Mouse (Mus musculus) heart, embryonic 13.5 days (tissue): ENCODE measurements around the gene Megf11. TPM values are rescaled to one million over a fixed set of nuclear protein-coding genes. Genes with fewer than 3 reads are reported as not detected.

Source experiments
- ATAC-seq: fragments of 200-750 bp; cut with Nextera tagmentation; 2 replicates; pipeline ENCODE4 v1.8.0; 2017; ENCODE audit warnings: moderate TSS enrichment; ENCODE audit not compliant: insufficient number of reproducible peaks, low FRiP score, low TSS enrichment; ENCODE audit errors: extremely low read depth
- H3K27ac ChIP-seq: fragments of 300-500 bp; sonication (generic); replicated peaks from 2 replicates; pipeline ENCODE4 v1.5.1; 2015; ENCODE audit warnings: moderate library complexity, mild to moderate bottlenecking, inconsistent platforms
- H3K27me3 ChIP-seq: fragments of 300-500 bp; sonication (generic); replicated peaks from 2 replicates; pipeline ENCODE4 v1.6.1; 2015; ENCODE audit warnings: mild to moderate bottlenecking, inconsistent platforms
- H3K36me3 ChIP-seq: fragments of 300-500 bp; sonication (generic); 2 replicates; pipeline ENCODE4 v1.6.1; 2015; ENCODE audit warnings: mild to moderate bottlenecking, inconsistent platforms
- H3K4me1 ChIP-seq: fragments of 300-500 bp; sonication (generic); 2 replicates; pipeline ENCODE4 v1.6.1; 2015; ENCODE audit warnings: inconsistent platforms
- H3K4me2 ChIP-seq: fragments of 300-500 bp; sonication (generic); 2 replicates; pipeline ENCODE4 v1.6.1; 2015; ENCODE audit warnings: inconsistent platforms, mild to moderate bottlenecking, moderate library complexity
- H3K4me3 ChIP-seq: fragments of 300-500 bp; sonication (generic); 2 replicates; pipeline ENCODE4 v1.5.1; 2015; ENCODE audit warnings: moderate library complexity, mild to moderate bottlenecking, inconsistent platforms
- H3K9ac ChIP-seq: fragments of 300-500 bp; sonication (generic); 2 replicates; pipeline ENCODE4 v1.6.1; 2015; ENCODE audit warnings: inconsistent platforms, mild to moderate bottlenecking, moderate library complexity
- H3K9me3 ChIP-seq: fragments of 300-500 bp; sonication (generic); 2 replicates; pipeline ENCODE4 v1.6.1; 2016; ENCODE audit warnings: inconsistent platforms
- WGBS: fragments of 180-500 bp; shearing (Covaris S2); methylation state at CpG from one replicate; pipeline ENCODE4 v1.1.7; 2015; ENCODE audit warnings: mixed read lengths; 5-methylcytosine and 5-hydroxymethylcytosine counted together
- polyA plus RNA-seq: library from polyadenylated mRNA; unstranded; fragments of >200 nt; fragmentation: Nextera tagmentation; extraction: Ambion mirVana; gene quantifications from 2 replicates; pipeline ENCODE4 v1.2.1, GENCODE M21; 2015

The Megf11 gene
- 0.38 and 1.1 TPM in 2 replicates for polyA plus RNA-seq

DNA sequence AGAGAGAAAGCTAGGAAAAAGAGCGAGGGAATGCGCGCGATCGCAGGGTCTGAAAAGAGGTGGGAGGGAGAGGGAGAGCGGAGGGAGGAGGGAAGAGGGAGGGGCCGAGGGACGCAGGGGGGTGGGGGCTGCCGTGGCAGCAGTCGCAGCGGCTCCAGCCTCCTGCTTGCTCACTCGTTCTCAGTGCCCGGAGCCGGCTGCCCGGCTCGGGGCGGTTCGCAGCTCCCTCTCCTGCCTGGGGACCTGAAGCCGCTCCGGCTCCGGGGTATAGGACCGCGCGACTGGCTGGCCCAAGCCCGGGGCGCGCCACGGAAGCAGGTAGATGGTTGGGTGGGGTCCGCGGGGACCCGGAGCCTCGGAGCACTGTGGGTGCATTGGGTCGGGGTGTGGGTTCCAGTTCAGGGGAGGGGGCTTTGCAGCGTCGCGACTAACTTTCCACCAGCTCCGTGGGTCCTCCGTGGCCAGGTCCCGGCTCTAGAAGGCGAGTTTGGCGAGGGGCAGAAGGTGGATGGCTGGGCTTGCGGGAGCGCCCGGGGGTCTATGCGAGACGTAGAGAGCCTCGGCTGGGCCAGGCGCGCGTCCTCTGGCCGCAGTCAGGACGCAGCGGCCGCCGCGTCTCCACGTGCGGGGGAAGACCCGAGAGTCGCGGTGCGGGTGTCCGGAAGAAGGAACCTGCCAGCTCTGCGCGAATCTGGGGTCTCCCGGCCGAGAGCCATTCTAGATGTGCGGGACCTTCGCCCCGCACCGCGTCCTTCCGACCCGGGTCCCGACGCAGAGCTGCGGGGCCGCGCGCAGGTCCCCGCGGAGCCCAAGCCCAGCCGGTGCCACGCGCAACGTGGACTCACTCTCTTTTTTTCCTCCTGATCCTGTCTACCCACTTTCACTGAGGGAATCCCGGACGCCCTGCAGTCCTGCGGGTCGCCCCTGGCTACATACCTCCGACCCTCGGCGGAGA lies at the start of gene Megf11:
Megf11 (plus strand) TSS at position 116 of the 955 bp plus-strand sequence.
- no peak within 1 kb of the TSS for H3K27ac ChIP-seq
- WGBS = 1% methylated on average over 77 of the region's 93 CpGs
- peak; percentile 37; the same call in 1 of the 2 replicates for ATAC-seq
- H3K36me3 ChIP-seq = no peaks in the 10 kb centered on the region
- H3K27me3 ChIP-seq = peaks cover 90% of the 10 kb centered on the region
- peak within 1 kb of the TSS; percentile 96 for H3K4me2 ChIP-seq
- H3K9ac ChIP-seq = peak within 1 kb of the TSS; percentile 78
- H3K4me3 ChIP-seq = peak within 1 kb of the TSS; percentile 58
- H3K9me3 ChIP-seq = no peaks in the 10 kb centered on the region
- peaks cover 20% of the 10 kb centered on the region for H3K4me1 ChIP-seq

DNA sequence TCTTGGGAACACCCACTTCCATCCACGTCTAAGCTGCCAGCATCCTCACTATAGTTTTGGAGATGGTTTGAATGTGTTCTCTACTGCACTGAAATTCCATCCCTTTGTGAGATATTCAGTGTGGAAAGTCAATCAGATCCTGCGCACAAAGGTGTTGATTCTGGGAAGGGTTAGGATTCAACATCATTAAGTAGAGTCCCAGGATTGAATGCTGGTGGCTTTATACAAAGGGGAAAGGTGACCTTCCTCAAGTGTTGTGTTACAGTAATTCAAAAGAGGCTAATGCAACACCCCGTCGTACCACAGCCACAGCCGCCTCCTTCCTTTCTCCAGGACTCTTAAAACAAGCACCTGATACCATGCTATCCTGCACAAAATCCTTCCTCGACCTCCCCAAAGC lies 49.6 kb upstream of the Megf11 start:
- Histone ChIP-seq H3K4me3 (no peak overlapping the region), H3K4me1 (peaks cover 18% of the 10 kb centered on the region), H3K9ac (no peak overlapping the region), H3K9me3 (no peaks in the 10 kb centered on the region), H3K27me3 (no peaks in the 10 kb centered on the region), H3K27ac (no peak overlapping the region), H3K4me2 (no peak overlapping the region), H3K36me3 (peaks cover 37% of the 10 kb centered on the region)
- no peak for ATAC-seq
- 81% methylated on average over 6 of the region's 6 CpGs for WGBS

DNA sequence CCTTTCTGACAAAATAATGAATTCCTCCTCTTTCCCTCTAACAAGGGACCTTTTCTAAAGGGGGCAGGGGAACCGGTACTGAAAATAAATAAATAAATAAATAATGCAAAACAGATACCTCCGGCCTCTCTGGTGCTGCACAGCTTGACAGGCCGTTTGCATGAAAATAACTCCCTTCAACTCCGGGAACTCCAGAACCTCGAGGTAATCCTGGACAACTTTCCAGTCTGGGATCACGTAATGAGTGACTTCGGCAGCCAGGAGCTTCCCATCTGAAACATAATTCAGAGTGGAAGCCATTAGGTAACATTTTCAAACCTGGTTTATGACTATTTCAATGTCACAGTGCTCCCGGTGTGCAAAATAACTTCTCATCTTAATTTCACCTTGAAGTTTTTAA lies 46.1 kb upstream of the Megf11 start:
- 42% methylated on average over 8 of the region's 8 CpGs for WGBS
- Histone ChIP-seq H3K27me3 (no peaks in the 10 kb centered on the region), H3K36me3 (peaks cover 28% of the 10 kb centered on the region), H3K4me3 (peak overlapping the region; percentile 80), H3K9ac (peak overlapping the region; percentile 99), H3K27ac (peak overlapping the region; percentile 100; the same call in 1 of the 2 replicates), H3K4me2 (peak overlapping the region; percentile 73), H3K9me3 (no peaks in the 10 kb centered on the region), H3K4me1 (peaks cover 19% of the 10 kb centered on the region)
- ATAC-seq = no peak

DNA sequence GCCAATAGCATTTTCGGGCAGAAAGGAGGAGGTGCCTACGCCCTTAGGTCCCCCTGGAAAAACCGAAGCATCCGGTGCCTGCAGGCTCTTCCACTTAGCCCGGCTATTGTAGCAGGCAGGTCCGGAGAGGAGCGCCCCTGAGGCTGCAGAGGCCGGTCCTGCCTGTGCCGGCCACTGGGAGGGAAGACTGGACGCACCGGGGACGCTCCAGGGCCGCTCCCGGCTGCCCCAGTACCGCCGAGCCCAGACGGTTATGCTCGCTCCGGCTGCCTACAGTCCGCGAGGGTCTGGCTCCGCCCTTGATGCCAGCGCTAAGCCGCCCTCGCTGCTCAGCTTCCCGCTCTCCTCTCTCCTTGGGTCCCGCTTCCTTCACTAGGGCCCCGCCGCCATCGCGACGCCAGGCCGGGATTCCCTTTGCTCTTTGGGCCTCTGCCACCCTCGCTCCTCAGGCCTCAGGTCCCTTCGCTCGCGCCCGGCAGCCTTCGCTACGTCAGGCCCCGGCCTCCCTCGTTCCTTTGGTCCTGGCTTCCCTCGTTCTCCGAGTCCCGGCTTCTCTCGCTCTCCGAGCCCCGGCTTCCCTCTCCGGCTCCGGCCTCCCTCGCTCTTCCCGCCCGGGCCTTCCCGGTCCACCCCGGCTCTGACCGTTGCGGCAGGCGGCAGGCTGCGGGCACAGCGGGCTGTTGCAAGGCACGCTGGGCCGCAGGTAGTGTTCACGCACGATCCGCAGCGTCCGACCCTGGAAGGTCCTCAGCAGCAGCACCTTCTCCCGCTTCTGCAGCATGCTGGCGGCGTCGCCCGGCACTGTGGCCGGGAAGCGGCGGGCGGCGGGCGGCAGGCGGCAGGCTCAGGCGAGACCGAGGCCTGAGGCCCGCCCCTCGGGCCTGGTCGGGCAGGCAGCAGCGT lies 44.8 kb upstream of the Megf11 start:
- Histone ChIP-seq H3K36me3 (peaks cover 25% of the 10 kb centered on the region), H3K27me3 (no peaks in the 10 kb centered on the region), H3K9me3 (no peaks in the 10 kb centered on the region), H3K9ac (peak overlapping the region; percentile 99), H3K4me1 (peaks cover 19% of the 10 kb centered on the region), H3K4me3 (peak overlapping the region; percentile 80), H3K4me2 (peak overlapping the region; percentile 73), H3K27ac (peak overlapping the region; percentile 100)
- peak; percentile 79 for ATAC-seq
- WGBS = under 1% methylated on average over 83 of the region's 85 CpGs

DNA sequence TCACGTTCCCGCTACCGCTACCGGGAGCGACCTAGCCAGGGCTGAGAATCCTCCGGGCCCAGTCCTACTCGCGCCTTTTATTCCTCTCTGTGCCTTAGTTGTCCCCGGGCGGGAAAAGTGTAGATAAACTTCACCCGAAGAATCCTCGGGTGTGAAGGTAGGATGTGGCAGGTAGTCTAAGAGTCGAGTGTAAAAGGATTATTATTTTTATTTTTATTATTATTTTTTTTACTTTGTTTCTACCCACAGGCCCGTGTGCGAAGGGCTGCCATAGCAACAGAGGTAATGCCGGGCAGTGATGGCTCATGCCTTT lies 44.2 kb upstream of the Megf11 start, which contains the start of gene Dis3l:
Dis3l (minus strand) TSS at position 35 of the 313 bp plus-strand sequence.
- peak within 1 kb of the TSS; percentile 100 for H3K27ac ChIP-seq
- H3K4me1 ChIP-seq = peaks cover 19% of the 10 kb centered on the region
- ATAC-seq = no peak
- WGBS = 11% methylated on average over 16 of the region's 16 CpGs
- peak within 1 kb of the TSS; percentile 80 for H3K4me3 ChIP-seq
- peaks cover 19% of the 10 kb centered on the region for H3K36me3 ChIP-seq
- peak within 1 kb of the TSS; percentile 73 for H3K4me2 ChIP-seq
- peak within 1 kb of the TSS; percentile 99 for H3K9ac ChIP-seq
- no peaks in the 10 kb centered on the region for H3K9me3 ChIP-seq
- no peaks in the 10 kb centered on the region for H3K27me3 ChIP-seq

DNA sequence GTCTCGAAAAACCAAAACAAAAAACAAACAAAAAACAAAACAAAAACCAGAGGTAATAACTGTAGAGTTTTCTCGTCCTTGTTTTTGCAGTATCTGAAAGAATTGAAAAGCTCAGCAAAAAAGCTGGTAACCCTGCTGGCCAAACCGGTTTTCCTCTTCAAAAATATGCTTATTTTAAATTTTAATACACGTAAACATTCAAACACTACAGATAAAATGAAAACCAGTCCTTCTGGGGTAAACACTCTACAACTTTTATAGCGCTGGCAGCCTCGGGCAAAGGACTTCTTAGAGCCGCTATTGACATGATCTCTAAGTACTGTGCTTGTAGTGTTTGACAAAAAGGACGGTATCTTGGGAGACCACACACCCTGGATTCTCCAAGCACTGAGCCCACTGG lies 43.8 kb upstream of the Megf11 start:
- peaks cover 15% of the 10 kb centered on the region for H3K36me3 ChIP-seq
- H3K27me3 ChIP-seq = no peaks in the 10 kb centered on the region
- peak overlapping the region; percentile 73 for H3K4me2 ChIP-seq
- WGBS = 87% methylated on average over 8 of the region's 8 CpGs
- H3K4me1 ChIP-seq = peaks cover 19% of the 10 kb centered on the region
- H3K27ac ChIP-seq = peak overlapping the region; percentile 100
- H3K9me3 ChIP-seq = no peaks in the 10 kb centered on the region
- H3K4me3 ChIP-seq = peak overlapping the region; percentile 80
- peak overlapping the region; percentile 99; the same call in 1 of the 2 replicates for H3K9ac ChIP-seq
- no peak for ATAC-seq

DNA sequence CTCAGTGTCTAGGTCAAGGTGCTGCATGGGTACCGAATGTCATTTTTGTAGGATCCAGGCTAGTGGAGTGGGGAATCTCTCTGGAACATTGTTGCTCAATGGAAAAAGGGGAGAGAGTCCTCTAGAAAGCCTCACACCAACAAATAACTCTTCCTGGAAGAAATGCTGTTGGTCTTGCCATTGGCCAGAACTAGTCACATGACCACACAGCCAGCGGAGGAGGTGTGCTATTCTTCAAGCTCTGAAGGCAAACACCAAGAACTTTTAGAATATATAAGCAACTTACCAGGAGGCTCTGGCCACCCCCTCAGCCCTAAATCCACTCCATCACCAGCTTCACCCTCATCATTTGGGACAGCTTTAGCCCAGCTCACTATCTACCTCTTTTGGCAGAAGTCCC lies 41.8 kb upstream of the Megf11 start:
- WGBS = 73% methylated on average over 2 of the region's 2 CpGs
- Histone ChIP-seq H3K9me3 (no peaks in the 10 kb centered on the region), H3K27ac (no peak overlapping the region), H3K9ac (no peak overlapping the region), H3K4me2 (no peak overlapping the region), H3K36me3 (no peaks in the 10 kb centered on the region), H3K4me1 (peaks cover 19% of the 10 kb centered on the region), H3K27me3 (no peaks in the 10 kb centered on the region), H3K4me3 (no peak overlapping the region)
- no peak for ATAC-seq

DNA sequence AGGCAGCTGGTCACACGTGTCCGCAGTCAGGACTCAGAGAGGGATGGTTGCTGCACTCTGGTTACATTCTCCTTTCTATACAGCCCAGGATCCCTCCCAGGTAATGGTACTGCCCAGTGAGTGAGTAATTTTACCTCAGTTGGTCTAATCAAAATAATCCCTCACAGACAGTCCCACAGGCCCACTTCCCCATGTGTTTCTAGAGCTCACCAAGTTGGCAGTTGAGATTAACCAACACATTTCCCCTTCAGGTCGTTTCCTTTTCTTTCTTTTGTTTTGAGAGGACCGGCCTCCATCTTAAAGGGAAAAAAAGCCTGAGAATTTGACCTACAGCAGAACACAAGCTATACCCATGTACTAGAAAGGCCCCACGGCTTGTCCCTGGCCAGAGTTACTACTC lies 39.5 kb upstream of the Megf11 start:
- Histone ChIP-seq H3K27ac (no peak overlapping the region), H3K4me2 (no peak overlapping the region), H3K9ac (no peak overlapping the region), H3K4me1 (peaks cover 7% of the 10 kb centered on the region; the same call in 1 of the 2 replicates), H3K36me3 (no peaks in the 10 kb centered on the region), H3K4me3 (no peak overlapping the region), H3K27me3 (no peaks in the 10 kb centered on the region), H3K9me3 (no peaks in the 10 kb centered on the region)
- ATAC-seq = no peak
- WGBS = 57% methylated on average over 5 of the region's 5 CpGs

DNA sequence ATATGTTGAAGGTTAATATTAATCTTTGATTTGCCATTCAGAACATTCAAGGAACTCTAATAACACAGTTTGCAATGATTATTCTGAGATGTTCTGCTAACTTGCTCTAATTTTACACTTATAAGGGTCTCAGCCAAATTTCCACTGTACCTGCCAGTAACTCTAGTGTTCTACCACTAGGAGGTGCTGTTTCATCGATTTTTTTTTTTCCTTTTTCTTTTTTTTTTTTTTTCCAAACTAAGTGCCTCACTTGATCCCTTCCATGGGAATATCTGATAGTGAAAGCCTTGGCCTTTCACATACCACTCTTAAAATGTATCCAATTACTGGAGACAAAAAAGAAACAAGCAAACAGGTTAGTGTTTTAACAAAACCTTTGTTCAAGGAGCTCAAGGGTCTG lies 38.0 kb upstream of the Megf11 start:
- H3K9ac ChIP-seq = no peak overlapping the region
- H3K27ac ChIP-seq = no peak overlapping the region
- H3K27me3 ChIP-seq = no peaks in the 10 kb centered on the region
- H3K36me3 ChIP-seq = no peaks in the 10 kb centered on the region
- no peak for ATAC-seq
- 3% methylated on average over 1 of the region's 1 CpGs for WGBS
- no peaks in the 10 kb centered on the region for H3K4me1 ChIP-seq
- no peak overlapping the region for H3K4me2 ChIP-seq
- no peak overlapping the region for H3K4me3 ChIP-seq
- no peaks in the 10 kb centered on the region for H3K9me3 ChIP-seq

DNA sequence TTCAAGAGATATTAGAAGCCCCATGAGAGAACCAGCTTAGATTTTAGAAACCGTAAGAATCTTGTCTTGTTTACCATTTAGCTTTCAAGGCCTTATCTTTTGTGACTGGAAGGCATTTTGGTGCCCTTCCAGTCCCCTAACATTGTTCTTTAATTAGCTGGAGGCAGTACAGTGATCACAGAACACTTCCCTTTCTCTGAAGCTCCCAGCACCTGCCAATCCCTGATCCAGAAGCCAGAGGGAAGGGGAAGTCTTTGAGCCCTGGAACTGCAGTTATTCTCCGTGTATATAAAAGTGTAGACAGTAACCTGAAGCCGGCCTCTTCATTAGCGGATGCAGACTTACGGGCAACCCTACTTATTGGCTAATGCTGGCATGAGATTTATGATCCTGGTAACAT lies 35.9 kb upstream of the Megf11 start:
- Histone ChIP-seq H3K27me3 (no peaks in the 10 kb centered on the region), H3K9me3 (no peaks in the 10 kb centered on the region), H3K27ac (no peak overlapping the region), H3K36me3 (no peaks in the 10 kb centered on the region), H3K4me2 (no peak overlapping the region), H3K4me3 (no peak overlapping the region), H3K9ac (no peak overlapping the region), H3K4me1 (no peaks in the 10 kb centered on the region)
- 63% methylated on average over 5 of the region's 5 CpGs for WGBS
- ATAC-seq = no peak

DNA sequence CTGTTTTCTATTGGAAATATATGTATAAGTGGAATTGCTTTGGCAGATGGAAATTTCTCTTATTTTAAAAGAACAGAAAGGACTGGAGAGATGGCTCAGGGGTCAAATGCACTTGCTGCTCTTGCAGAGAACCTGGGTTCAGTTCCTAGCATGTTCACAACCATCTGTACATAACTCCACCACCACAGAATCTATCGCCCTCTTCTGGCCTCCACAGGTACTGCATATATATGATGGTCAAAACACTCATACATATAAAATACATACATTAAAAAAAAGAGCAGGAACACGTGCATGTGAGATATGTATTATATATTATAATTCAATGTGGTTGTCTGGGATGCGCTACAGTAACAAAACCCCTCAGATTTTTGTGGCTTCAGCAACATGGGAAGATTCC lies 34.2 kb upstream of the Megf11 start:
- no peak overlapping the region for H3K9ac ChIP-seq
- H3K36me3 ChIP-seq = no peaks in the 10 kb centered on the region
- no peak for ATAC-seq
- WGBS = 32% methylated on average over 3 of the region's 3 CpGs
- H3K4me3 ChIP-seq = no peak overlapping the region
- no peak overlapping the region for H3K4me2 ChIP-seq
- no peaks in the 10 kb centered on the region for H3K27me3 ChIP-seq
- no peaks in the 10 kb centered on the region for H3K4me1 ChIP-seq
- no peaks in the 10 kb centered on the region for H3K9me3 ChIP-seq
- no peak overlapping the region for H3K27ac ChIP-seq
